Mouse (Mus musculus) neural tube, embryonic 15.5 days (tissue): ENCODE data around the gene Cdk6. TPM values are rescaled to one million over a fixed set of nuclear protein-coding genes. Genes with fewer than 3 reads are reported as not detected.
"Not testable (repeated sequence)": the region's sequence is repeated elsewhere in the genome, so short reads cannot be mapped to it uniquely, and the experiment has no call there.

ENCODE experiments used
- ATAC-seq: fragments of 200-750 bp; cut with Nextera tagmentation; 2 replicates; pipeline ENCODE4 v1.8.0; 2017; ENCODE audit warnings: mild to moderate bottlenecking, moderate TSS enrichment, moderate library complexity; ENCODE audit not compliant: low FRiP score
- H3K27ac ChIP-seq: fragments of 300-500 bp; sonication (generic); replicated peaks from 2 replicates; pipeline ENCODE4 v1.5.1; 2015; ENCODE audit warnings: mild to moderate bottlenecking, inconsistent platforms
- H3K27me3 ChIP-seq: fragments of 300-500 bp; sonication (generic); replicated peaks from 2 replicates; pipeline ENCODE4 v1.6.1; 2015; ENCODE audit warnings: inconsistent platforms
- H3K36me3 ChIP-seq: fragments of 300-500 bp; sonication (generic); 2 replicates; pipeline ENCODE4 v1.6.1; 2015; ENCODE audit warnings: inconsistent platforms
- H3K4me1 ChIP-seq: fragments of 300-500 bp; sonication (generic); 2 replicates; pipeline ENCODE4 v1.6.1; 2015; ENCODE audit warnings: inconsistent platforms
- H3K4me2 ChIP-seq: fragments of 300-500 bp; sonication (generic); 2 replicates; pipeline ENCODE4 v1.6.1; 2015; ENCODE audit warnings: inconsistent platforms, mild to moderate bottlenecking, moderate library complexity
- H3K4me3 ChIP-seq: fragments of 300-500 bp; sonication (generic); replicated peaks from 2 replicates; pipeline ENCODE4 v1.5.1; 2015; ENCODE audit warnings: mild to moderate bottlenecking, inconsistent platforms
- H3K9ac ChIP-seq: fragments of 300-500 bp; sonication (generic); replicated peaks from 2 replicates; pipeline ENCODE4 v1.6.1; 2015; ENCODE audit warnings: mild to moderate bottlenecking, inconsistent platforms
- H3K9me3 ChIP-seq: fragments of 300-500 bp; sonication (generic); replicated peaks from 2 replicates; pipeline ENCODE4 v1.6.1; 2016; ENCODE audit warnings: inconsistent platforms
- WGBS: fragments of 180-500 bp; shearing (Covaris S2); methylation state at CpG from one replicate; pipeline ENCODE4 v1.1.7; 2015; ENCODE audit warnings: mixed read lengths; 5-methylcytosine and 5-hydroxymethylcytosine counted together
- polyA plus RNA-seq: library from polyadenylated mRNA; unstranded; fragments of >200 nt; fragmentation: Nextera tagmentation; extraction: Ambion mirVana; gene quantifications from 2 replicates; pipeline ENCODE4 v1.2.1, GENCODE M21; 2015

Gene Cdk6
- polyA plus RNA-seq, 1 experiment from 2014 or later = 13.3 TPM

- Histone ChIP-seq H3K4me2 (peak overlapping the region; percentile 17; the same call in 1 of the 2 replicates), H3K4me1 (peaks cover 6% of the 10 kb centered on the region), H3K36me3 (no peaks in the 10 kb centered on the region), H3K4me3 (no peak overlapping the region), H3K27me3 (no peaks in the 10 kb centered on the region), H3K27ac (0 out of 2 replicates have a peak overlapping the region, but pooled peaks have one; percentile 3), H3K9me3 (no peaks in the 10 kb centered on the region), H3K9ac (no peak overlapping the region)
- no peak for ATAC-seq
- 11% methylated on average over 6 of the region's 6 CpGs for WGBS
These were observed 64.2 kb downstream of the Cdk6 start for GRCm38 (mm10) chr5:3405503-3405902.

DNA sequence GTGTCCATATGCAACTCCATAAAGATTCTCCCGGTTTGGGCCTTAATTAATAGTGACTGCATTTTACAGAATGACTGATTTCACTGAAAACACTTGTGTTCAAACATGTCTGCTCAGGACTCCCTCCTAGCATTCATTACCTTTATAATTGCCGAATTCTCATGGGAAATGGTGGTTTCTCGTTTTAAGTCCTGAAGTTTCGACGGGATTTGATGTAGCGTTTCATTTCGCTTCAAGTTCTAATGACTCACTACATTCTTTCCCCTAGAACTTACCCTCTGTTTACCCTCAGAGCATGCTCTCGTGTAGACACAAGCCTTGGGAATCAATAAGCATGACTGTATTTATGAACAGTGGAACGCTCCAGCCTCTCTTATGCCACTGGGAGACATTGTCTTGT, 66.6 kb downstream of the Cdk6 start:
- Histone ChIP-seq H3K27ac (no peak overlapping the region), H3K27me3 (no peaks in the 10 kb centered on the region), H3K4me3 (no peak overlapping the region), H3K4me2 (no peak overlapping the region), H3K36me3 (no peaks in the 10 kb centered on the region), H3K4me1 (peaks cover 6% of the 10 kb centered on the region), H3K9ac (no peak overlapping the region), H3K9me3 (no peaks in the 10 kb centered on the region)
- 75% methylated on average over 9 of the region's 9 CpGs for WGBS
- ATAC-seq = no peak

- not testable (repeated sequence) for H3K27me3 ChIP-seq, H3K4me1 ChIP-seq, ATAC-seq, H3K27ac ChIP-seq, H3K36me3 ChIP-seq, H3K4me2 ChIP-seq, H3K4me3 ChIP-seq, H3K9ac ChIP-seq, H3K9me3 ChIP-seq
- WGBS = 92% methylated on average over 1 of the region's 1 CpGs
These were observed 76.9 kb downstream of the Cdk6 start for GRCm38 (mm10) chr5:3418183-3418582.

GRCm38 (mm10) chr5:3420094-3420831, 79.0 kb downstream of the Cdk6 start:
- WGBS = 87% methylated on average over 10 of the region's 10 CpGs
- H3K9ac ChIP-seq = no peak overlapping the region
- no peaks in the 10 kb centered on the region for H3K36me3 ChIP-seq
- ATAC-seq = no peak
- no peaks in the 10 kb centered on the region for H3K4me1 ChIP-seq
- H3K27me3 ChIP-seq = no peaks in the 10 kb centered on the region
- H3K9me3 ChIP-seq = no peaks in the 10 kb centered on the region
- no peak overlapping the region for H3K4me3 ChIP-seq
- no peak overlapping the region for H3K4me2 ChIP-seq
- H3K27ac ChIP-seq = no peak overlapping the region

- Histone ChIP-seq H3K27ac (no peak overlapping the region), H3K9me3 (no peaks in the 10 kb centered on the region), H3K27me3 (no peaks in the 10 kb centered on the region), H3K4me3 (no peak overlapping the region), H3K4me2 (no peak overlapping the region), H3K9ac (no peak overlapping the region), H3K4me1 (no peaks in the 10 kb centered on the region), H3K36me3 (no peaks in the 10 kb centered on the region)
- WGBS = 72% methylated on average over 3 of the region's 3 CpGs
- ATAC-seq = no peak
These were observed 79.5 kb downstream of the Cdk6 start for GRCm38 (mm10) chr5:3420832-3421228.

GRCm38 (mm10) chr5:3433131-3433700, 91.9 kb downstream of the Cdk6 start:
- not testable (repeated sequence) for H3K27me3 ChIP-seq, H3K4me3 ChIP-seq, H3K36me3 ChIP-seq, H3K4me1 ChIP-seq, H3K9ac ChIP-seq, H3K9me3 ChIP-seq, ATAC-seq, H3K27ac ChIP-seq
- 50% methylated on average over 20 of the region's 20 CpGs for WGBS
- peak overlapping the region; percentile 15; the same call in 1 of the 2 replicates for H3K4me2 ChIP-seq

DNA sequence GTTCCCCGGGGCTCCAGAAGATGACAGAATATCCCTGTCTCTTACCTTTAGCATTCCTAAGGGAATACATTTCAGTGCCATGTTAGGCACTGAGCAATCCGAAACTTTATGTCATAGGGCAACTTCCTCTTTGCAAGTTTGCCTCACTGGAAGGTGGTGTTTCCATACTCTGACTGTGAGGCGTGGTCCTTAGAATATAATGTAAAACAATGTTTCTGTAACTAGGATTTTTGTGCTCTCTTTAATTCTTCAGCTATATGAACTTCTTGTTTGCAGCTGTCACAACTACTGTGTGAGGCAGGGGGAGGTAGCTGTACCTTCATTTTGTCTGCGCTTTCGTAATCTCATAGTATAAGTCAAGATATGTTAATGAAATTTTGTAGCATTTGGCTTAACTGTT, 92.8 kb downstream of the Cdk6 start:
- ATAC-seq, H3K27me3 ChIP-seq, H3K9ac ChIP-seq, H3K9me3 ChIP-seq, H3K36me3 ChIP-seq, H3K4me2 ChIP-seq, H3K4me1 ChIP-seq, H3K4me3 ChIP-seq, H3K27ac ChIP-seq: not testable (repeated sequence)
- WGBS = 97% methylated on average over 5 of the region's 5 CpGs

DNA sequence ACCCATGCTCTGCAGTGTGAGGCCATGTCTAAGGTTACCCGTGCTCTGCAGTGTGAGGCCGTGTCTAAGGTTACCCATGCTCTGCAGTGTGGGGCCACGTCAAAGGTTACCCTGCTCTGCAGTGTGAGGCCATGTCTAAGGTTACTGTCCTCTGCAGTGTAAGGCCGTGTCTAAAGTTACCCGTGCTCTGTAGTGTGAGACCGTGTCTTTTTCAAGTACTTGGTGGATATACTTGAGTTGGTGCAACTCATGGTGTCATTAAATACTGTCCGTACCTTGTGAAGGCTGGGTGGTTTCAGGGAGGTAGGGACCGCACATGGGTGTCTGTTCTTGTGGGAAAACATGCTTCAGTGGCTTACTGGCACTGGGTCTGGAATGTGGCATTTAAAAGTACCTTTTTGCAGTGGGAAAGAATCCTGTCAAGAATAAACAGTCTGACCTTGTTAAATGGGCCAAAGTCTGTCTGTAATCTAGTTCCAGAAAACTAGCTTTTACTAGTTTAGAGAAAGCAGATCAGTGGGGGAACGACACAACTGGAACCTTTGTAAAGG, 97.2 kb downstream of the Cdk6 start:
- not testable (repeated sequence) for H3K4me3 ChIP-seq, ATAC-seq, H3K4me1 ChIP-seq, H3K36me3 ChIP-seq, H3K27me3 ChIP-seq, H3K4me2 ChIP-seq, H3K9me3 ChIP-seq, H3K27ac ChIP-seq, H3K9ac ChIP-seq
- 91% methylated on average over 9 of the region's 9 CpGs for WGBS

DNA sequence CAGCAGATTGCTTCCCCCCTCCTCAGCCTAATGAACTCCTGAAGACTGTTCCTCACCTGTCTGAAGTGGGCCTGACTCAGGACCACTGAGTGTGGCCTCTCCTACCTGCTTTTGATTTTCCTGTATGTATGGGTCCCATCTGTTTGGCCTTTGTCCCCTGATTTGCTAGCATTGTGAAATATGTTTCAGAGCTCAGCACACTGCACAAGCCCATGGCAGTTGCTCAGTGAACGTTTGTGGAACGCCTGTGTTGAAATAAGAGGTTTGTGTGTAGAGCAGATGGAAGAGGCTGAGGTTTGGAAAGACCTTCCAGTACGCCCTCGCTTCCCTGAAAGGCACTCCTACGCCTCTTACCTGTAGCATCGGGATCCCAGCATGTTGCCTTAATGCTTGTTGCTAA, 98.1 kb downstream of the Cdk6 start:
- H3K4me3 ChIP-seq, H3K4me2 ChIP-seq, H3K36me3 ChIP-seq, H3K4me1 ChIP-seq, ATAC-seq, H3K9me3 ChIP-seq, H3K27me3 ChIP-seq, H3K27ac ChIP-seq, H3K9ac ChIP-seq: not testable (repeated sequence)
- WGBS = 86% methylated on average over 6 of the region's 6 CpGs

GRCm38 (mm10) chr5:3442524-3442923, 101.2 kb downstream of the Cdk6 start:
- H3K4me3 ChIP-seq, H3K36me3 ChIP-seq, H3K4me2 ChIP-seq, H3K9me3 ChIP-seq, ATAC-seq, H3K27me3 ChIP-seq, H3K27ac ChIP-seq, H3K9ac ChIP-seq, H3K4me1 ChIP-seq: not testable (repeated sequence)
- 89% methylated on average over 3 of the region's 3 CpGs for WGBS

DNA sequence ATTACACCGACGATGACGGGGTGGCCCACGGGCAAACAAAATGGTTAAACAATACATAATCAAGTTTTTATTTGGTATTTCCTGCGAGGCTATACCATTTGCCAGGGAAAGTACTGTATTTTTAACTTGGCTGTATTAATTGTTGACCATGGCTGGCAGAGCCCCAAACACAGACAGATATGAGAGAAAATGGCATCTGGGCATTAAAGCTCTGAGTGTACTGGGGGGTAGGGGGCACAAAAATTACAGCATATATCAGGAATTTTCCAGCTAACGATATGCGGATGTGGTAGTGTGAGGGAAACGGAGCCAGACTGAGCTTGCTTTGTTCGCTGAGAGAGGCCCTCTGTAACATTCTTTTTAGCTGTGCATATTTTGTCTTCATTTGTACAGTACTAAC, 109.9 kb downstream of the Cdk6 start:
- not testable (repeated sequence) for H3K9me3 ChIP-seq, H3K27ac ChIP-seq
- 40% methylated on average over 9 of the region's 9 CpGs for WGBS

GRCm38 (mm10) chr5:3453946-3454345, 112.7 kb downstream of the Cdk6 start:
- not testable (repeated sequence) for H3K4me2 ChIP-seq, H3K27ac ChIP-seq, H3K9me3 ChIP-seq, H3K36me3 ChIP-seq, H3K4me1 ChIP-seq, H3K9ac ChIP-seq, ATAC-seq, H3K27me3 ChIP-seq, H3K4me3 ChIP-seq
- 4% methylated on average over 6 of the region's 6 CpGs for WGBS

More for the DNA sequence above, 109.9 kb downstream of the Cdk6 start:
- H3K4me3 ChIP-seq, H3K4me2 ChIP-seq, H3K27me3 ChIP-seq, H3K9ac ChIP-seq, H3K4me1 ChIP-seq, ATAC-seq, H3K36me3 ChIP-seq: not testable (repeated sequence)
